Mouse (Mus musculus) CH12.LX (cell line): Measurements from ENCODE around the gene Mon1b.

Source experiments
- CHD2 ChIP-seq: IDR thresholded peaks from 2 replicates; pipeline ENCODE4 v1.6.1; 2011; ENCODE audit warnings: low read length, improper control_type of control experiment
- CTCF ChIP-seq, 2 experiments: IDR thresholded peaks in 1 of 2; conservative IDR thresholded peaks in 1 of 2; 2 replicates each; pipeline ENCODE4 v1.5.1; 2011 to 2012; ENCODE audit warnings: low read depth in 2 of 2, low read length in 2 of 2, improper control_type of control experiment in 1 of 2, inconsistent platforms in 1 of 2, mild to moderate bottlenecking in 1 of 2, moderate library complexity in 1 of 2
- E2F4 ChIP-seq: IDR thresholded peaks from 2 replicates; pipeline ENCODE4 v1.6.1; 2011; ENCODE audit warnings: low read depth, low read length, improper control_type of control experiment; ENCODE audit not compliant: insufficient replicate concordance
- HCFC1 ChIP-seq: IDR thresholded peaks from 2 replicates; pipeline ENCODE4 v1.6.1; 2012; ENCODE audit warnings: low read depth, mild to moderate bottlenecking, inconsistent platforms, low read length, improper control_type of control experiment
- MAX ChIP-seq: IDR thresholded peaks from 2 replicates; pipeline ENCODE4 v1.6.1; 2011; ENCODE audit warnings: low read length, improper control_type of control experiment
- MAZ ChIP-seq: IDR thresholded peaks from 2 replicates; pipeline ENCODE4 v1.6.1; 2012; ENCODE audit warnings: low read depth, mild to moderate bottlenecking, inconsistent platforms, low read length, improper control_type of control experiment, moderate library complexity
- MXI1 ChIP-seq: IDR thresholded peaks from 2 replicates; pipeline ENCODE4 v1.6.1; 2011; ENCODE audit warnings: mild to moderate bottlenecking, low read depth, low read length, improper control_type of control experiment
- POLR2A ChIP-seq: IDR thresholded peaks from 2 replicates; pipeline ENCODE4 v1.6.1; 2011; ENCODE audit warnings: low read depth, mild to moderate bottlenecking, improper control_type of control experiment, low read length
- SMC3 ChIP-seq: IDR thresholded peaks from 2 replicates; pipeline ENCODE4 v1.6.1; 2011; ENCODE audit warnings: low read depth, low read length, improper control_type of control experiment
- TCF12 ChIP-seq: IDR thresholded peaks from 2 replicates; pipeline ENCODE4 v1.6.1; 2014; ENCODE audit warnings: low read depth, mild to moderate bottlenecking, inconsistent platforms, low read length, improper control_type of control experiment
- USF1 ChIP-seq: IDR thresholded peaks from 2 replicates; pipeline ENCODE4 v1.6.1; 2014; ENCODE audit warnings: low read depth, mild to moderate bottlenecking, inconsistent platforms, low read length, improper control_type of control experiment
- USF2 ChIP-seq: conservative IDR thresholded peaks from 2 replicates; pipeline ENCODE4 v1.6.1; 2011; ENCODE audit warnings: low read depth, low read length, improper control_type of control experiment

- TF ChIP-seq MXI1 (no peak), POLR2A (no peak), TCF12 (no peak), USF1 (no peak), USF2 (no peak), CHD2 (no peak), MAX (no peak), E2F4 (no peak), HCFC1 (no peak), MAZ (no peak), SMC3 (peak; percentile 71), CTCF (conservative IDR thresholded peaks at IDR 0.05 in 1 of 2, IDR thresholded peaks at IDR 0.05 in 1 of 2; ENCODE audit: low read depth in 2 of 2, low read length in 2 of 2) (peak; percentile 26 to 85; a peak in 2 of 4 replicates)
Observed at GRCm38 (mm10) chr8:113632634-113633033, 2.8 kb upstream of the Mon1b start.
